Mouse (Mus musculus) neural tube, embryonic 11.5 days (tissue): ENCODE data around the gene Rex1bd. TPM values are rescaled to one million over a fixed set of nuclear protein-coding genes. Genes with fewer than 3 reads are reported as not detected.

Source experiments
- ATAC-seq: fragments of 200-750 bp; cut with Nextera tagmentation; 2 replicates; pipeline ENCODE4 v1.8.0; 2017; ENCODE audit warnings: moderate number of reproducible peaks, mild to moderate bottlenecking, moderate TSS enrichment, moderate library complexity; ENCODE audit not compliant: insufficient read depth, low FRiP score, low TSS enrichment
- DNase-seq: peaks from one replicate; pipeline ENCODE4 v3.0.0-alpha.2; 2015; ENCODE audit warnings: low spot score
- H3K27ac ChIP-seq: fragments of 300-500 bp; sonication (generic); 2 replicates; pipeline ENCODE4 v1.5.1; 2014; ENCODE audit warnings: low read depth, mild to moderate bottlenecking, low read length
- H3K27me3 ChIP-seq: fragments of 300-500 bp; sonication (generic); 2 replicates; pipeline ENCODE4 v1.6.1; 2014; ENCODE audit warnings: mild to moderate bottlenecking, low read length, mixed read lengths; ENCODE audit not compliant: control insufficient read depth, insufficient read depth
- H3K36me3 ChIP-seq: fragments of 300-500 bp; sonication (generic); 2 replicates; pipeline ENCODE4 v1.6.1; 2014; ENCODE audit warnings: mild to moderate bottlenecking, low read length, moderate library complexity, mixed read lengths; ENCODE audit not compliant: control insufficient read depth, insufficient read depth
- H3K4me1 ChIP-seq: fragments of 300-500 bp; sonication (generic); 2 replicates; pipeline ENCODE4 v1.6.1; 2014; ENCODE audit warnings: low read length, mixed read lengths; ENCODE audit not compliant: control insufficient read depth, insufficient read depth
- H3K4me2 ChIP-seq: fragments of 300-500 bp; sonication (generic); 2 replicates; pipeline ENCODE4 v1.6.1; 2014; ENCODE audit warnings: low read depth, mild to moderate bottlenecking, moderate library complexity
- H3K4me3 ChIP-seq: fragments of 300-500 bp; sonication (generic); 2 replicates; pipeline ENCODE4 v1.5.1; 2014; ENCODE audit warnings: low read depth, low read length
- H3K9ac ChIP-seq: fragments of 300-500 bp; sonication (generic); 2 replicates; pipeline ENCODE4 v1.6.1; 2014; ENCODE audit warnings: mild to moderate bottlenecking, low read length
- H3K9me3 ChIP-seq: fragments of 300-500 bp; sonication (generic); 2 replicates; pipeline ENCODE4 v1.6.1; 2016; ENCODE audit warnings: low read length; ENCODE audit not compliant: control insufficient read depth
- WGBS: fragments of 180-500 bp; shearing (Covaris S2); extraction: QIAGEN DNeasy Blood & Tissue Kit; methylation state at CpG from one replicate; pipeline ENCODE4 v1.1.7; 2014; 5-methylcytosine and 5-hydroxymethylcytosine counted together
- polyA plus RNA-seq: library from polyadenylated mRNA; unstranded; fragments of >200 nt; fragmentation: Nextera tagmentation; extraction: Ambion mirVana; gene quantifications from 2 replicates; pipeline ENCODE4 v1.2.1, GENCODE M21; 2014

Gene Rex1bd
- polyA plus RNA-seq, 1 experiment from 2014 or later = 118 TPM

- ATAC-seq (no peak), DNase-seq (no peak)
- H3K27me3 ChIP-seq = no peaks in the 10 kb centered on the region
- WGBS = 95% methylated on average over 5 of the region's 5 CpGs
- no peak overlapping the region for H3K27ac ChIP-seq
- H3K36me3 ChIP-seq = no peaks in the 10 kb centered on the region
- H3K9me3 ChIP-seq = no peaks in the 10 kb centered on the region
- no peak overlapping the region for H3K4me2 ChIP-seq
- H3K4me3 ChIP-seq = no peak overlapping the region
- no peaks in the 10 kb centered on the region for H3K4me1 ChIP-seq
- H3K9ac ChIP-seq = no peak overlapping the region
These were observed 46.4 kb downstream of the Rex1bd start for GRCm38 (mm10) chr8:70460199-70460598.

GRCm38 (mm10) chr8:70459636-70460035, 46.9 kb downstream of the Rex1bd start:
- Histone ChIP-seq H3K27me3 (no peaks in the 10 kb centered on the region), H3K27ac (no peak overlapping the region), H3K9me3 (no peaks in the 10 kb centered on the region), H3K4me1 (no peaks in the 10 kb centered on the region), H3K4me3 (no peak overlapping the region), H3K9ac (no peak overlapping the region), H3K4me2 (no peak overlapping the region), H3K36me3 (no peaks in the 10 kb centered on the region)
- WGBS = 93% methylated on average over 2 of the region's 2 CpGs
- DNase-seq = no peak
- no peak for ATAC-seq

GRCm38 (mm10) chr8:70458462-70458861, 48.1 kb downstream of the Rex1bd start:
- 82% methylated on average over 3 of the region's 3 CpGs for WGBS
- H3K36me3 ChIP-seq = no peaks in the 10 kb centered on the region
- no peaks in the 10 kb centered on the region for H3K4me1 ChIP-seq
- no peak overlapping the region for H3K4me2 ChIP-seq
- H3K9me3 ChIP-seq = no peaks in the 10 kb centered on the region
- H3K27me3 ChIP-seq = no peaks in the 10 kb centered on the region
- no peak overlapping the region for H3K9ac ChIP-seq
- no peak for ATAC-seq
- no peak overlapping the region for H3K27ac ChIP-seq
- H3K4me3 ChIP-seq = no peak overlapping the region
- DNase-seq = no peak

- Histone ChIP-seq H3K27me3 (no peaks in the 10 kb centered on the region), H3K9me3 (no peaks in the 10 kb centered on the region), H3K4me2 (no peak overlapping the region), H3K4me3 (no peak overlapping the region), H3K4me1 (no peaks in the 10 kb centered on the region), H3K36me3 (no peaks in the 10 kb centered on the region), H3K27ac (no peak overlapping the region), H3K9ac (no peak overlapping the region)
- WGBS = 93% methylated on average over 6 of the region's 6 CpGs
- no peak for ATAC-seq
- no peak for DNase-seq
These were observed 48.7 kb downstream of the Rex1bd start for GRCm38 (mm10) chr8:70457882-70458281.

DNA sequence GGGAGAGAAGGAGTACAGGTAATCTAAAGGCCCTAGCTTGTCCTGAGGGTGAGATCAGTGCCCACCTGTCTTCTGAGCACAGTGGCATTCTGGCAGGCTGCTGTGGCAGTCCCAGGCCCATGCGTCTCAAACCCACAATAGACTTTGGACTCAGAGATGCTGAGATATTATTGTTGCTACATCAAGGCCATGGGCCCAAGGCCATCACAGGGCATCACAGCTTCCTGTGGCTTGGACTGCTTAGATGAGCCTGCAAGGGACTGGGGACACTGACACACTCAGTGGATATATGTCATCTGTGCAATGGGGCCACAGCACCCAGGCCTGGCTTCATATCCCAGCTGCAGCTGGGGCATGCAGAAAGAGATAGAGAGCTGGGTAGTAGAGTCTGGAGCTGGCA, 49.6 kb downstream of the Rex1bd start:
- Histone ChIP-seq H3K9me3 (no peaks in the 10 kb centered on the region), H3K36me3 (peaks cover 3% of the 10 kb centered on the region; the same call in 1 of the 2 replicates), H3K4me2 (no peak overlapping the region), H3K4me3 (no peak overlapping the region), H3K4me1 (no peaks in the 10 kb centered on the region), H3K27ac (no peak overlapping the region), H3K9ac (no peak overlapping the region), H3K27me3 (no peaks in the 10 kb centered on the region)
- DNase-seq (no peak), ATAC-seq (no peak)
- WGBS = 95% methylated on average over 1 of the region's 1 CpGs

Other genes starting within 250 kb of the Rex1bd start
- 77.7 and 80.4 TPM in 2 replicates for gene Homer3, start 223.9 kb downstream of the Rex1bd start, polyA plus RNA-seq
- gene Ddx49, start 204.3 kb downstream of the Rex1bd start, polyA plus RNA-seq = 51.4 and 55.2 TPM in 2 replicates
- gene Cope, start 204.2 kb downstream of the Rex1bd start, polyA plus RNA-seq = 272 and 283 TPM in 2 replicates
- 6.8 and 6.9 TPM in 2 replicates for gene Cers1, start 191.0 kb downstream of the Rex1bd start, polyA plus RNA-seq
- 0.93 and 1.5 TPM in 2 replicates for gene Gdf1, start 176.9 kb downstream of the Rex1bd start, polyA plus RNA-seq
- gene Upf1, start 153.5 kb downstream of the Rex1bd start, polyA plus RNA-seq = 24.0 and 24.1 TPM in 2 replicates
- 0.16 and 0.32 TPM in 2 replicates for gene Comp, start 133.2 kb downstream of the Rex1bd start, polyA plus RNA-seq
- gene Crtc1, start 67.2 kb downstream of the Rex1bd start, polyA plus RNA-seq = 16.1 and 17.9 TPM in 2 replicates
- gene Klhl26, start 29.8 kb downstream of the Rex1bd start, polyA plus RNA-seq = 14.6 and 17.0 TPM in 2 replicates
- 19.3 and 20.7 TPM in 2 replicates for gene Tmem59l, start 19.4 kb downstream of the Rex1bd start, polyA plus RNA-seq
- gene Crlf1, start 13.6 kb downstream of the Rex1bd start, polyA plus RNA-seq = 3.4 and 3.7 TPM in 2 replicates
- 809 and 814 TPM in 2 replicates for gene Uba52, start 4.0 kb upstream of the Rex1bd start, polyA plus RNA-seq
- gene Fkbp8, start 21.0 kb upstream of the Rex1bd start, polyA plus RNA-seq = 243 and 252 TPM in 2 replicates
- gene Kxd1, start 21.2 kb upstream of the Rex1bd start, polyA plus RNA-seq = 49.8 and 53.8 TPM in 2 replicates
- gene Ell, start 32.7 kb upstream of the Rex1bd start, polyA plus RNA-seq = 18.8 and 22.2 TPM in 2 replicates
- gene Isyna1, start 87.6 kb upstream of the Rex1bd start, polyA plus RNA-seq = 87.9 and 90.7 TPM in 2 replicates
- 125 and 137 TPM in 2 replicates for gene Ssbp4, start 102.1 kb upstream of the Rex1bd start, polyA plus RNA-seq
- gene Lrrc25, start 109.4 kb upstream of the Rex1bd start, polyA plus RNA-seq = 0.85 and 1.2 TPM in 2 replicates
- gene Gdf15, start 125.7 kb upstream of the Rex1bd start, polyA plus RNA-seq = 0.28 TPM in 1 of 2 replicates, not detected in the other
- 246 and 268 TPM in 2 replicates for gene Pgpep1, start 153.6 kb upstream of the Rex1bd start, polyA plus RNA-seq
- gene Lsm4, start 166.5 kb upstream of the Rex1bd start, polyA plus RNA-seq = 298 and 301 TPM in 2 replicates
- 167 and 171 TPM in 2 replicates for gene Jund, start 192.2 kb upstream of the Rex1bd start, polyA plus RNA-seq
- not detected in 2 replicates for gene Iqcn, start 196.7 kb upstream of the Rex1bd start, polyA plus RNA-seq
- not detected in 2 replicates for gene Gm3336, start 211.8 kb upstream of the Rex1bd start, polyA plus RNA-seq
- 0.42 TPM in 1 of 2 replicates, not detected in the other for gene Pde4c, start 217.0 kb upstream of the Rex1bd start, polyA plus RNA-seq
- gene Rab3a, start 247.9 kb upstream of the Rex1bd start, polyA plus RNA-seq = 97.9 and 111 TPM in 2 replicates